Mouse (Mus musculus) stomach, embryonic 16.5 days (tissue): ENCODE data around the gene Gm10272. TPM values are rescaled to one million over a fixed set of nuclear protein-coding genes. Genes with fewer than 3 reads are reported as not detected.
"Not testable (repeated sequence)": the region's sequence is repeated elsewhere in the genome, so short reads cannot be mapped to it uniquely, and the experiment has no call there.

Experiments
- ATAC-seq: fragments of 200-750 bp; cut with Nextera tagmentation; 2 replicates; pipeline ENCODE4 v1.8.0; 2017; ENCODE audit warnings: moderate number of reproducible peaks, moderate TSS enrichment; ENCODE audit not compliant: insufficient read depth, low FRiP score
- H3K27ac ChIP-seq: fragments of 300-500 bp; sonication (generic); 2 replicates; pipeline ENCODE4 v1.5.1; 2014; ENCODE audit warnings: low read length
- H3K27me3 ChIP-seq: fragments of 300-500 bp; sonication (generic); 2 replicates; pipeline ENCODE4 v1.6.1; 2014; ENCODE audit warnings: low read length, control low read depth, mixed read lengths; ENCODE audit not compliant: control insufficient read depth, insufficient read depth
- H3K36me3 ChIP-seq: fragments of 300-500 bp; sonication (generic); 2 replicates; pipeline ENCODE4 v1.6.1; 2014; ENCODE audit warnings: low read length; ENCODE audit not compliant: control insufficient read depth, insufficient read depth
- H3K4me1 ChIP-seq: fragments of 300-500 bp; sonication (generic); 2 replicates; pipeline ENCODE4 v1.6.1; 2014; ENCODE audit warnings: low read length, control low read depth, mixed read lengths; ENCODE audit not compliant: control insufficient read depth, insufficient read depth
- H3K4me2 ChIP-seq: fragments of 300-500 bp; sonication (generic); 2 replicates; pipeline ENCODE4 v1.6.1; 2014; ENCODE audit warnings: low read depth, low read length, mixed read lengths
- H3K4me3 ChIP-seq: fragments of 300-500 bp; sonication (generic); replicated peaks from 2 replicates; pipeline ENCODE4 v1.5.1; 2014; ENCODE audit warnings: mild to moderate bottlenecking, low read length
- H3K9ac ChIP-seq: fragments of 300-500 bp; sonication (generic); 2 replicates; pipeline ENCODE4 v1.6.1; 2014; ENCODE audit warnings: low read length
- H3K9me3 ChIP-seq: fragments of 300-500 bp; sonication (generic); replicated peaks from 2 replicates; pipeline ENCODE4 v1.6.1; 2016; ENCODE audit warnings: low read length, control low read depth; ENCODE audit not compliant: control insufficient read depth
- WGBS: fragments of 180-500 bp; shearing (Covaris S2); extraction: QIAGEN DNeasy Blood & Tissue Kit; methylation state at CpG from one replicate; pipeline ENCODE4 v1.1.7; 2014; 5-methylcytosine and 5-hydroxymethylcytosine counted together
- polyA plus RNA-seq: library from polyadenylated mRNA; unstranded; fragments of >200 nt; fragmentation: Nextera tagmentation; extraction: Ambion mirVana; gene quantifications from 2 replicates; pipeline ENCODE4 v1.2.1, GENCODE M21; 2015

The Gm10272 gene
- polyA plus RNA-seq, 1 experiment from 2014 or later: not detected

- H3K9ac ChIP-seq: no peak within 1 kb of the TSS
- no peak within 1 kb of the TSS for H3K27ac ChIP-seq
- no peaks in the 10 kb centered on the region for H3K36me3 ChIP-seq
- no peaks in the 10 kb centered on the region for H3K27me3 ChIP-seq
- WGBS: 87% methylated on average over 1 of the region's 1 CpGs
- H3K4me1 ChIP-seq: no peaks in the 10 kb centered on the region
- no peak within 1 kb of the TSS for H3K4me2 ChIP-seq
- H3K9me3 ChIP-seq: no peaks in the 10 kb centered on the region
- no peak within 1 kb of the TSS for H3K4me3 ChIP-seq
- ATAC-seq: no peak
Measured at GRCm38 (mm10) chr10:77715507-77715906, 9.1 kb downstream of the Gm10272 start, which contains the start of gene Gm10142. TSS of gene Gm10142 (plus strand) at chr10:77715807.

- ATAC-seq, H3K9ac ChIP-seq: not testable (repeated sequence)
- 85% methylated on average over 1 of the region's 1 CpGs for WGBS
Measured at GRCm38 (mm10) chr10:77720299-77720698, 13.9 kb downstream of the Gm10272 start, which contains the start of gene Krtap12-1. TSS of gene Krtap12-1 (plus strand) at chr10:77720599.

GRCm38 (mm10) chr10:77724855-77725254, 18.4 kb downstream of the Gm10272 start:
- no peak overlapping the region for H3K4me3 ChIP-seq
- no peak overlapping the region for H3K27ac ChIP-seq
- 79% methylated on average over 8 of the region's 8 CpGs for WGBS
- H3K9ac ChIP-seq: no peak overlapping the region
- H3K4me2 ChIP-seq: no peak overlapping the region
- no peaks in the 10 kb centered on the region for H3K9me3 ChIP-seq
- no peaks in the 10 kb centered on the region for H3K4me1 ChIP-seq
- no peaks in the 10 kb centered on the region for H3K27me3 ChIP-seq
- no peaks in the 10 kb centered on the region for H3K36me3 ChIP-seq
- ATAC-seq: no peak

More at GRCm38 (mm10) chr10:77720299-77720698, 13.9 kb downstream of the Gm10272 start, which contains the start of gene Krtap12-1:
- H3K4me2 ChIP-seq, H3K4me3 ChIP-seq, H3K27me3 ChIP-seq, H3K27ac ChIP-seq, H3K4me1 ChIP-seq, H3K9me3 ChIP-seq, H3K36me3 ChIP-seq: not testable (repeated sequence)

- no peaks in the 10 kb centered on the region for H3K9me3 ChIP-seq
- no peak for ATAC-seq
- H3K4me3 ChIP-seq: no peak within 1 kb of the TSS
- no peak within 1 kb of the TSS for H3K4me2 ChIP-seq
- no peak within 1 kb of the TSS for H3K27ac ChIP-seq
- no peak within 1 kb of the TSS for H3K9ac ChIP-seq
- no peaks in the 10 kb centered on the region for H3K36me3 ChIP-seq
- 25% methylated on average over 3 of the region's 3 CpGs for WGBS
- H3K4me1 ChIP-seq: no peaks in the 10 kb centered on the region
- no peaks in the 10 kb centered on the region for H3K27me3 ChIP-seq
Measured at GRCm38 (mm10) chr10:77726186-77726585, 19.8 kb downstream of the Gm10272 start, which contains the start of gene Gm10100. TSS of gene Gm10100 (plus strand) at chr10:77726486.

- 52% methylated on average over 4 of the region's 4 CpGs for WGBS
- Histone ChIP-seq H3K4me1 (no peaks in the 10 kb centered on the region), H3K4me3 (no peak overlapping the region), H3K9ac (no peak overlapping the region), H3K27me3 (no peaks in the 10 kb centered on the region), H3K27ac (no peak overlapping the region), H3K4me2 (no peak overlapping the region), H3K9me3 (no peaks in the 10 kb centered on the region), H3K36me3 (no peaks in the 10 kb centered on the region)
- no peak for ATAC-seq
Measured at GRCm38 (mm10) chr10:77728280-77728679, 21.9 kb downstream of the Gm10272 start.

- Histone ChIP-seq H3K9me3 (no peaks in the 10 kb centered on the region), H3K4me3 (no peak overlapping the region), H3K27me3 (no peaks in the 10 kb centered on the region), H3K36me3 (no peaks in the 10 kb centered on the region), H3K9ac (no peak overlapping the region), H3K4me2 (no peak overlapping the region), H3K27ac (no peak overlapping the region), H3K4me1 (no peaks in the 10 kb centered on the region)
- 46% methylated on average over 4 of the region's 4 CpGs for WGBS
- ATAC-seq: no peak
Measured at GRCm38 (mm10) chr10:77729241-77729640, 22.8 kb downstream of the Gm10272 start.

GRCm38 (mm10) chr10:77735928-77736327, 29.5 kb downstream of the Gm10272 start:
- no peaks in the 10 kb centered on the region for H3K27me3 ChIP-seq
- H3K27ac ChIP-seq: no peak overlapping the region
- H3K9ac ChIP-seq: no peak overlapping the region
- no peaks in the 10 kb centered on the region for H3K36me3 ChIP-seq
- no peak overlapping the region for H3K4me3 ChIP-seq
- no peak overlapping the region for H3K4me2 ChIP-seq
- no peak for ATAC-seq
- WGBS: 91% methylated on average over 1 of the region's 1 CpGs
- no peaks in the 10 kb centered on the region for H3K4me1 ChIP-seq
- H3K9me3 ChIP-seq: peaks cover 6% of the 10 kb centered on the region; the same call in 1 of the 2 replicates

GRCm38 (mm10) chr10:77738929-77739328, 32.5 kb downstream of the Gm10272 start:
- WGBS: 86% methylated on average over 4 of the region's 4 CpGs
- Histone ChIP-seq H3K27ac (no peak overlapping the region), H3K9ac (no peak overlapping the region), H3K27me3 (no peaks in the 10 kb centered on the region), H3K9me3 (peaks cover 6% of the 10 kb centered on the region; the same call in 1 of the 2 replicates), H3K4me2 (no peak overlapping the region), H3K4me1 (no peaks in the 10 kb centered on the region), H3K36me3 (no peaks in the 10 kb centered on the region), H3K4me3 (no peak overlapping the region)
- ATAC-seq: no peak

- ATAC-seq, H3K4me1 ChIP-seq, H3K27me3 ChIP-seq, H3K27ac ChIP-seq, H3K9ac ChIP-seq, H3K4me2 ChIP-seq, H3K4me3 ChIP-seq, H3K36me3 ChIP-seq, H3K9me3 ChIP-seq: not testable (repeated sequence)
- 48% methylated on average over 4 of the region's 5 CpGs for WGBS
Measured at GRCm38 (mm10) chr10:77741924-77742688, 35.7 kb downstream of the Gm10272 start, which contains the start of gene Gm18596. TSS of gene Gm18596 (minus strand) at chr10:77742638.
